Mouse (Mus musculus) ovary, adult 18-20 months (tissue): ENCODE measurements around the gene Nab2.
A peak's percentile ranks its signal among the peaks of the same experiment; 100 is the strongest.
"Not testable (repeated sequence)": the region's sequence is repeated elsewhere in the genome, so short reads cannot be mapped to it uniquely, and the experiment has no call there.

Experiments used
- DNase-seq: peaks from one replicate; pipeline ENCODE4 v3.0.0; 2022; ENCODE audit warnings: low spot score, mixed read lengths

Nab2 gene

DNA sequence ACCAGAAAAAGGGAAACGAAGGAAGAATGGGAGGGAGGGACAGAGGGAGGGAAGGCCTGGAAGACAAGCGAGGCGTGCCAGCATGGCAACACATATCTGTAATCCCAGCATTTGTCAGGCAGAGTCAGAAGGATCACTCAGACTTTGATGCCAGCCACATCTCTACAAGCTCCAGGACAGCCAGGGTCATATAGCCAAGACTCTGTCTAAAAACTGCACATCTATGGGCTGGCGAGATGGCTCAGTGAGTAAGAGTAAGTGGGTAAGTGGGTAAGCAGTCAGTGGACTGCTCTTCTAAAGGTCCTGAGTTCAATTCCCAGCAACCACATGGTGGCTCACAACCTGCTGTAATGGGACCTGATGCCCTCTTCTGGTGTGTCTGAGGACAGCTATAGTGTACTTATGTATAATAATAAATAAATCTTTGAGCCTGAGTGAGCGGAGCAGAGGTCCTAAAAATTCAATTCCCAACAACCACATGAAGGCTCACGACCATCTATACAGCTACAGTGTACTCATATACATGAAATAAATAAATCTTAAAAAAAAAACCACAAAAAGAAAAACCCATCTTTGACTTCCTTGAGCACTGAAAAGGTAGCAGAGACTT lies 5.8 kb upstream of the Nab2 start:
- no peak for DNase-seq

DNA sequence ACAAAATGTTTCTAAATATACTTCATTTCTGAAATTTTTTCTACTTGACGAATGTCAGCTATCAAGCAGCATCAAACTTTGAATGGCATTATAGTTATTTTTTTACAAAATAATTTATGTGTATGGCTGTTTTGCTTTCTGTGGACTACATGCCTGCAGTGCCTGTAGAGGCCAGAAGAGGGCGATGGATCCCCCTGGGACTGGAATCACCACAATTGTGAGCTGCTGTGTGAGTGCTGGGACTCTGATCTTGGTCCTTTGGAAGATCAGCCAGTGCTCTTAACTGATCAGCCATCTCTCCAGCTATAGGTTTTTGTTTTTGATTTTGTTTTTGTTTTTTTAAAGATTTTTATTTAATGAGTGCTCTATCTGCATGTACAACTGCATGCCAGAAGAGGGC lies 2.9 kb upstream of the Nab2 start:
- no peak for DNase-seq

GRCm38 (mm10) chr10:127670185-127670584 lies 1.8 kb upstream of the Nab2 start:
- no peak for DNase-seq

- DNase-seq = no peak
Measured at GRCm38 (mm10) chr10:127669170-127669569, 802 bp upstream of the Nab2 start.

- peak; percentile 92 for DNase-seq
Measured at GRCm38 (mm10) chr10:127667269-127668092, 887 bp downstream of the Nab2 start.

- peak; percentile 95 for DNase-seq
Measured at GRCm38 (mm10) chr10:127666501-127667268, 1.7 kb downstream of the Nab2 start, which contains the start of gene Nemp1. Nemp1 (plus strand) TSS chr10:127666901.

- DNase-seq = no peak
Measured at GRCm38 (mm10) chr10:127665366-127666181, 2.8 kb downstream of the Nab2 start.

DNA sequence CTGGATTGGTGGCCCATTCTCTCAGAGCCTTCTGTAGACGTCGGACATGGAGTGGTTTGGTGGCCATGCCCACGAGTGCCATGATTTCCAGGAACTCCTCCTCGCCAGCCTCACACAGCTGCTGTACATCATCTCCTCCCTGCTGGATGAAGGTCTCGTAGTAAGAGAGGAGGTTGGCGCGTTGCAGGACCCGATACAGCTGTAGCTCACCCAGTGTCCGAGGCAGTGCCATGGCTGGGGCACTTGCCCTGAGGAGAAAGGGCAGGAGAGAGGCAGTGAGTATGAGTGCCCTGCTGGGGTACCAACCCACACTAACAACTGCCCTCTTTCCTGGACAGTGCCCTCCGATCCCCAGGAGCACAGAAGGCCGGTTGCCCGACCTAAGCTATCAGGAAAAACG lies 3.5 kb downstream of the Nab2 start:
- no peak for DNase-seq

DNA sequence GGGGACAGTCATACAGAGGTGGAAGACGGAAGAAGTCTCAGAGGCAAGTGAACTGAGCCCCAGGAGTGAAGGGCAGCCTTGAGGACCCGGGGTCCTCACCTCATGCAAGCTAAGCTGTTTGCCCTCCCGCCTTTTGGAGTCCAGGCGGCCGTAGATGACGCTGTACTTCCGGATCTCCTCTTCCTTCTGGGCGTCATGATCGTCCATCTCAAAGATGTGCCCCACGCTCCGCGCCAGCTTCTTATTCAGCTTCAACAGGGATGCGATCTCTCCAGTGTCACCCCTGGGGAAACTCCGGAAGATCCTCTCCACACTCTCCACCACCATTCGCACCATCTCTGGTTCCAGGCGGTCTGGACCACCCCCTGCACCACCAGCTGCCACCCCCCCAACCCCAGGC lies 4.2 kb downstream of the Nab2 start:
- no peak for DNase-seq

- no peak for DNase-seq
Measured at GRCm38 (mm10) chr10:127663590-127663989, 4.8 kb downstream of the Nab2 start.

DNA sequence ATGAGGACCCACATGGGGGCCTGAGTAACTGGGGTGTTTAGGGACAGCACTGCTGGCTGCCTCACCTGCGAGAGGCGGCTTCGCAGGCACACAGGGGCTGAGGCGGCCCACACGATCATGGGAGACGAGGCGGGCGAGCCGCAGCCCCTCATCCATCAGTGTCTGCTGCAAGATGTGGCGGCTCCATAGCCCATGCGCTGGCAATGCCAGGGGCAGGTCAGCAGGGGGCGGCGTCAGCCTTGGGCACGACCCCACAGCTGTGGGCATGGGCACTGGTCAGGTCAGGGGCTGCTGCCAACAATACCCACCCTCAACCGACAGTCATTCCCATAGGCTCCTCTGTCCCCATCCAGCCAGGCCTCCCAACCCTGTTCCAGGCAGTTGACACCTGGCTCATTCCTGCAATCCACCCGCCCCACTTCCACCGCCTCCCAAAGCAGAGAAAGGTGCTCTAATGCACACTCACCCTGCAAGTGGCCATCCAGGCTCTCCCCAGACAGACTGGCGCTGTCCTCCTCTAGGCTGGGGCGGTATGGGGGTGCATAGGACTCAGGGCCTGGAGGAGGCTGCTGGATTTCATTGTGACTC lies 5.6 kb downstream of the Nab2 start:
- peak; percentile 42 for DNase-seq

DNA sequence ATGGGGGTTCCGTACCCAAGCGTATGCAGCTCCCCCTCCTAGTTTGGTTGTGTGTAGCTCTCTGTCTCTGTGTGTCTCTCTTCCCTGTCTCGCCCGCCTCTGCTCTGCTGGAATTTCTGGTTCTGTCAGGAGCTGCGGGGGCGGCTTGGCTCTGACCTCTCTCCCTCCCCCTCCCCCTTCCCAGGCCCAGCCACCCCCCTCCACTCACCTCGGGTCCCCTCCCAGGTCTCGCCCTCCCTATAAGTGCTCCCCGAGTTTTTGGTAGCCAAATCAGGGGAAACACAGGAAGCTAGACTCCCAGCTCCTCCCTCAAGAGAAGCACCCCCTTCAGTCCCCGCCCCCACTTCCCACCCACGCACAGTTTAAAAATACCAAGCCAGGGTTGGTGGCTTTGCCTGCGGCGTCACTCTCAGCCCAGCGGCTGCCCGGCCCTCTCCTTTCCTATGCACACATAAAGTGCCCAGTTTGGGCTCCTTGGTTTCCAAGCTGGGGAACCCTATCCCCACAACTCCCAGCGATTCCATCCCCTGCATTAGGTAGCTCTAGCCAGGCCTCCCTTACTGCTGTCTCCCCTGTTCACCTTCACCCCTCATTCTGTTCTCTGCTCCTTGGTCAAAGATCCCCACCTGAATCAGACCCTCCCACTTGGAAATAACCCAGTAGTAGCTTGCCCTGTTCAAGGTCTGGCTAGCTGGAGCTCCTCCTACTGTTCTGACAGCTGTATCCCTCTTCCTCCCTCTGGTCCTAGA lies 6.3 kb downstream of the Nab2 start:
- peak; percentile 61 for DNase-seq

- no peak for DNase-seq
Measured at GRCm38 (mm10) chr10:127661291-127661914, 7.0 kb downstream of the Nab2 start.

DNA sequence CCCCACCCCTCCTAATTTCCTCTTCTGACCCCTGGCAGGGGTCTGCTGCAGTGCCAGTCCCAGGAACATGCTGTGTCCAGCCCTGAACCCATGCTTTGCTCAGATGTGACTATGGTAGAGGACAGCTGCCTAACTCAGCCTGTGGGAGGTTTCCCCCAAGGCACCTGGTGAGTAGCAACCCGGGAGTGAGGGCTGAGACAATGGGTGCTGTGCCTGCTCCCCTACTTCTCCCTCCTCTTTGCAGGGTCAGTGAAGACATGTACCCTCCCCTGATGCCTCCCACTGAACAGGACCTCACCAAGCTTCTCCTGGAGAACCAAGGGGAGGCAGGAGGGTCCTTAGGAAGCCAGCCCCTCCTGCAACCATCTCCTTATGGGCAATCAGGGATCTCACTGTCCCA lies 8.8 kb downstream of the Nab2 start:
- no peak for DNase-seq

GRCm38 (mm10) chr10:127658076-127658475 lies 10.3 kb downstream of the Nab2 start:
- DNase-seq = no peak

- not testable (repeated sequence) for DNase-seq
Measured at GRCm38 (mm10) chr10:127657617-127658016, 10.8 kb downstream of the Nab2 start.

GRCm38 (mm10) chr10:127654970-127655579 lies 13.3 kb downstream of the Nab2 start:
- no peak for DNase-seq

- no peak for DNase-seq
Measured at GRCm38 (mm10) chr10:127652906-127653638, 15.3 kb downstream of the Nab2 start.

DNA sequence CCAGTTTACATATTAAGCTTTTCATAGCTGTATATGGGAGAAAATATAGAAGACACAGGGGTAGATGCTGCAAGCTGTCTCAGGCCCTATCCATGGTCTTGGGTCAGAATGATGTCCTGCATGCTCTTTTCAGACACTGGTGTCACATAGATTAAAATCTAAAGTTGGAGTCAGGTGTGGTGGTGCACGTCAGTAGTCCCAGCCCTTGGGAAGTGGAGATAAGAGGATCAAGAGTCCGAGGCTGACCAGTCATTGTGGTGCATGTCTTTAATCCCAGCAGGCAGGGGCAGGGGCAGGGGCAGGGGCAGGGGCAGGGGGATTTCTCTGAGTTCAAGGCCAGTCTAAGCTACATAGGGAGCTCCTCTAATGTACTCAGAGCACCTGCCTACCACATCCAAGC lies 22.6 kb downstream of the Nab2 start:
- no peak for DNase-seq
